Mouse (Mus musculus): Measurements from ENCODE around the gene 9030624G23Rik.
"Not testable (repeated sequence)": the region's sequence is repeated elsewhere in the genome, so short reads cannot be mapped to it uniquely, and the experiment has no call there.

DNA sequence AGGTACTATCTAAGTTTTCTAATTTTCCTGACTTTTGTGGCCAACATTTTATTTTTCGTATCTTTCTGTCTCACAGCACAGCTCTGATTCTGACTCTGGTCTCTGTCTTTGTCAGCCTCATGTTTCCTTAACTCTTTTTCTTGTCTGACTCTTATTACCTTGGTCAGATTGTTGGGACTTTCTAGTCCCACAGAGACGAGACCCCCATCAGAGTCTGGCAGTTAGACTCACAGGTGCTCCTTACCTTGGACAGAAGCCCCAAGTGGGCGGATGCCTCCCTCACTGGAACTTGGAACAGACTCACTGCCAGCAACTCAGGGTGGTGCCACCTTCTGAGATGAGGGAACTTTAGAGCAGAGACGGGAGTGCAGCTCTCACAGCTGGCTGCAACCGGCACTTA lies 13.9 kb downstream of the 9030624G23Rik start:
- not testable (repeated sequence) for TF ChIP-seq CTCF (IDR thresholded peaks at IDR 0.05; ENCODE audit: borderline replicate concordance, insufficient read depth, low read length); POLR2A (IDR thresholded peaks at IDR 0.05; ENCODE audit: low read depth, low read length)

Measured in embryonic fibroblast, embryonic 13.5 days (primary cell).